Comparison of ENCODE assay signal across 8 mouse cellular contexts in genomic region chr6:99484884-99485216, GRCm38 (mm10). TPM values are rescaled to one million over a fixed set of nuclear protein-coding genes. Genes with fewer than 3 reads are reported as not detected.
DNase-seq lines count a peak whose midpoint lies in the region; ATAC-seq and TF ChIP-seq lines count a peak whose summit lies in the region.

No protein-coding gene starts in this region.

- no peak for ATAC-seq in heart, embryonic 11.5 days (replicated peaks; ENCODE audit: insufficient number of reproducible peaks, low FRiP score, low TSS enrichment)
- no peak for ATAC-seq in liver, embryonic 13.5 days (ENCODE audit: low read depth)

- no peak for DNase-seq in heart, postnatal 25 days (ENCODE audit: low spot score)
- no peak for DNase-seq in testis, postnatal 10 days (ENCODE audit: low spot score)
- no peak for DNase-seq in liver, embryonic 13.5 days
- no peak for DNase-seq in cerebellum, adult 11-12 months
- no peak for DNase-seq in cerebellum, postnatal 25 days
- no peak for DNase-seq in embryo, embryonic 11 days

- TF ChIP-seq CTCF in testis, adult 2 months (IDR thresholded peaks at IDR 0.05; ENCODE audit: control insufficient read depth, insufficient read depth, insufficient replicate concordance, low read depth, low read length): no peak

- H3K4me1 ChIP-seq in heart, embryonic 11.5 days (ENCODE audit: control insufficient read depth, insufficient read depth, low read length): peaks cover 20% of the 10 kb centered on the region
- H3K4me1 ChIP-seq in testis, adult 2 months (ENCODE audit: control insufficient read depth, insufficient read depth, low read length): no peaks in the 10 kb centered on the region
- H3K4me1 ChIP-seq in liver, embryonic 13.5 days (replicated peaks): peaks cover 29% of the 10 kb centered on the region

- peak overlapping the region; percentile 17; the same call in 1 of the 2 replicates for H3K4me3 ChIP-seq in heart, embryonic 11.5 days (ENCODE audit: low read depth, low read length)
- no peak overlapping the region for H3K4me3 ChIP-seq in testis, adult 2 months (ENCODE audit: control insufficient read depth, low read depth, low read length)
- no peak overlapping the region for H3K4me3 ChIP-seq in liver, embryonic 13.5 days (replicated peaks)

- no peaks in the 10 kb centered on the region for H3K27me3 ChIP-seq in heart, embryonic 11.5 days (ENCODE audit: control insufficient read depth, insufficient read depth, low read length)
- H3K27me3 ChIP-seq in testis, adult 2 months (ENCODE audit: control insufficient read depth, insufficient read depth, low read length): no peaks in the 10 kb centered on the region
- no peaks in the 10 kb centered on the region for H3K27me3 ChIP-seq in liver, embryonic 13.5 days

- peak overlapping the region; percentile 61 for H3K9ac ChIP-seq in heart, embryonic 11.5 days (ENCODE audit: low read depth, low read length)
- no peak overlapping the region for H3K9ac ChIP-seq in liver, embryonic 13.5 days

- H3K36me3 ChIP-seq in heart, embryonic 11.5 days (ENCODE audit: control insufficient read depth, insufficient read depth, low read length): no peaks in the 10 kb centered on the region
- H3K36me3 ChIP-seq in testis, adult 2 months (ENCODE audit: control insufficient read depth, insufficient read depth, low read length): no peaks in the 10 kb centered on the region
- no peaks in the 10 kb centered on the region for H3K36me3 ChIP-seq in liver, embryonic 13.5 days

- WGBS in heart, embryonic 11.5 days (ENCODE audit: insufficient replicate concordance): 32% methylated on average over 8 of the region's 8 CpGs
- WGBS in liver, embryonic 13.5 days (ENCODE audit: insufficient replicate concordance): 26% methylated on average over 8 of the region's 8 CpGs

- H3K9me3 ChIP-seq in heart, embryonic 11.5 days (replicated peaks; ENCODE audit: control insufficient read depth, low read length): no peaks in the 10 kb centered on the region
- no peaks in the 10 kb centered on the region for H3K9me3 ChIP-seq in liver, embryonic 13.5 days (replicated peaks)

- peak overlapping the region; percentile 95 for H3K27ac ChIP-seq in heart, embryonic 11.5 days (ENCODE audit: low read depth, low read length)
- peak overlapping the region; percentile 46; the same call in 1 of the 2 replicates for H3K27ac ChIP-seq in testis, adult 2 months (ENCODE audit: control insufficient read depth, insufficient read depth, low read depth, low read length)
- H3K27ac ChIP-seq in liver, embryonic 13.5 days: peak overlapping the region; percentile 58; the same call in 1 of the 2 replicates

- intact Hi-C loops in heart, postnatal 25 days (cut with DNase I): no loop called here

- no peak for TF ChIP-seq POLR2A in testis, adult 2 months (IDR thresholded peaks at IDR 0.05; ENCODE audit: control insufficient read depth, low read depth, low read length)

- peak overlapping the region; percentile 50 for H3K4me2 ChIP-seq in heart, embryonic 11.5 days
- H3K4me2 ChIP-seq in liver, embryonic 13.5 days: peak overlapping the region; percentile 23

RNA-seq across cellular contexts. Expression of gene Foxp1, which starts 37.7 kb away (rescaled TPM):
- 97.9 and 110 TPM in 2 replicates for polyA plus RNA-seq in heart, embryonic 11.5 days (2014; fragmentation: Nextera tagmentation; extraction: Ambion mirVana)
- 10 to 100 TPM; 33.6 to 35.3 TPM for total RNA-seq in heart, postnatal 25 days (2021)
- polyA plus RNA-seq in testis, adult 2 months (2012; rRNA removed): 34.8 and 36.3 TPM in 2 replicates
- 14.2 and 16.7 TPM in 2 replicates for polyA plus RNA-seq in liver, embryonic 13.5 days (2015; fragmentation: Nextera tagmentation; extraction: Ambion mirVana)
